Mouse (Mus musculus) B cell, adult 2 months (primary cell): Measurements from ENCODE around the gene Myt1l.

ENCODE experiments used
- DNase-seq, 2 experiments: peaks; one replicate each; pipeline ENCODE4 v3.0.0; 2022

Myt1l gene

GRCm38 (mm10) chr12:29830571-29830970, 302.4 kb downstream of the Myt1l start:
- DNase-seq: no peak

- no peak for DNase-seq
Measured at GRCm38 (mm10) chr12:29831356-29831755, 303.2 kb downstream of the Myt1l start.

GRCm38 (mm10) chr12:29837301-29837791, 309.2 kb downstream of the Myt1l start:
- DNase-seq: no peak

- DNase-seq: no peak
Measured at GRCm38 (mm10) chr12:29838421-29838820, 310.2 kb downstream of the Myt1l start.

- DNase-seq: no peak
Measured at GRCm38 (mm10) chr12:29849936-29850335, 321.8 kb downstream of the Myt1l start.

- DNase-seq: no peak
Measured at GRCm38 (mm10) chr12:29854151-29854585, 326.0 kb downstream of the Myt1l start.

GRCm38 (mm10) chr12:29855007-29855406, 326.8 kb downstream of the Myt1l start:
- DNase-seq: no peak

- no peak for DNase-seq
Measured at GRCm38 (mm10) chr12:29860986-29861385, 332.8 kb downstream of the Myt1l start.

GRCm38 (mm10) chr12:29868295-29868694, 340.1 kb downstream of the Myt1l start:
- no peak for DNase-seq

- DNase-seq: no peak
Measured at GRCm38 (mm10) chr12:29868781-29869180, 340.6 kb downstream of the Myt1l start.

GRCm38 (mm10) chr12:29872156-29872815, 344.1 kb downstream of the Myt1l start:
- DNase-seq: no peak

GRCm38 (mm10) chr12:29873281-29873772, 345.1 kb downstream of the Myt1l start:
- no peak for DNase-seq

GRCm38 (mm10) chr12:29877977-29878376, 349.8 kb downstream of the Myt1l start:
- no peak for DNase-seq

- no peak for DNase-seq
Measured at GRCm38 (mm10) chr12:29882871-29883617, 354.9 kb downstream of the Myt1l start.

- DNase-seq: no peak
Measured at GRCm38 (mm10) chr12:29884376-29884775, 356.2 kb downstream of the Myt1l start.

- no peak for DNase-seq
Measured at GRCm38 (mm10) chr12:29894669-29895068, 366.5 kb downstream of the Myt1l start.

GRCm38 (mm10) chr12:29897533-29898085, 369.4 kb downstream of the Myt1l start:
- no peak for DNase-seq

GRCm38 (mm10) chr12:29904101-29904874, 376.1 kb downstream of the Myt1l start:
- DNase-seq: no peak

- no peak for DNase-seq
Measured at GRCm38 (mm10) chr12:29907056-29907455, 378.9 kb downstream of the Myt1l start.

- no peak for DNase-seq
Measured at GRCm38 (mm10) chr12:29916139-29916538, 388.0 kb downstream of the Myt1l start.

GRCm38 (mm10) chr12:29916807-29917206, 388.6 kb downstream of the Myt1l start:
- no peak for DNase-seq

GRCm38 (mm10) chr12:29920298-29920697, 392.1 kb downstream of the Myt1l start:
- DNase-seq: no peak

GRCm38 (mm10) chr12:29921481-29921880, 393.3 kb downstream of the Myt1l start:
- DNase-seq: no peak
